Mouse (Mus musculus): ENCODE data around the gene B3galt1.

GRCm38 (mm10) chr2:68084483-68084882 is 518.8 kb downstream of the B3galt1 start:
- TF ChIP-seq CTCF (IDR thresholded peaks at IDR 0.05; ENCODE audit: extremely low read depth, insufficient read depth, insufficient read length, insufficient replicate concordance) (no peak), POLR2A (IDR thresholded peaks at IDR 0.05; ENCODE audit: low read depth, low read length) (no peak)

Data from spleen, adult 2 months (tissue).